Mouse (Mus musculus) splenic B cell, adult 2 months (primary cell): Measurements from ENCODE around the gene Ly6g5b.
A peak's percentile ranks its signal among the peaks of the same experiment; 100 is the strongest.

Experiments used
- DNase-seq: peaks from one replicate; pipeline ENCODE4 v3.0.0-alpha.2; 2011; ENCODE audit warnings: low read depth, low spot score
- H3K27me3 ChIP-seq: 2 replicates; pipeline ENCODE4 v1.6.1; 2012; ENCODE audit warnings: mild to moderate bottlenecking, low read length, moderate library complexity, mixed read lengths; ENCODE audit not compliant: control insufficient read depth, poor library complexity, insufficient read depth, severe bottlenecking
- H3K36me3 ChIP-seq: 2 replicates; pipeline ENCODE4 v1.6.1; 2012; ENCODE audit warnings: mild to moderate bottlenecking, low read length, moderate library complexity, mixed read lengths; ENCODE audit not compliant: control insufficient read depth, poor library complexity, insufficient read depth, severe bottlenecking

The Ly6g5b gene

GRCm38 (mm10) chr17:35115046-35116019, at the start of gene Ly6g5b:
Gene Ly6g5b, minus strand, starts transcription at chr17:35115428.
- Histone ChIP-seq H3K27me3 (no peaks in the 10 kb centered on the region), H3K36me3 (peaks cover 2% of the 10 kb centered on the region; the same call in 1 of the 2 replicates)
- DNase-seq: peak; percentile 62

DNA sequence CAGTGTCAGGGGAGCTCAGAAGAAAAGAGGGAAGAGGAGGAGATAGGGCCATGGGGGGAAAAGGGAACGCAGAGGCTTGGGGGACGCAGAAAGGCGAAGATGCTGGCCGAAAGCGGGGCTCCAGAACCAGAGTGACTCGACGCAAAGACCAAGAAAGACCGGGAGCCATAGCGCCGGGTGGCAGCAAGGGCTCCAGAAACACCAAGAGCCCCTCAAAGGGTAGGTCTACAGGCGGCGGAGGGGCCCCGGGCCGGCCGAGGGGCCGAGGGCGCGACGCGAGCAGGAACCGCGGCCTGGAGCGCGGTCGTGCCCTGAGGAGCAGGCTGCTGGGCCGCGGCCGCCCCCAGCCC, 49.0 kb upstream of the Ly6g5b start:
- Histone ChIP-seq H3K36me3 (peaks cover 15% of the 10 kb centered on the region), H3K27me3 (no peaks in the 10 kb centered on the region)
- no peak for DNase-seq

DNA sequence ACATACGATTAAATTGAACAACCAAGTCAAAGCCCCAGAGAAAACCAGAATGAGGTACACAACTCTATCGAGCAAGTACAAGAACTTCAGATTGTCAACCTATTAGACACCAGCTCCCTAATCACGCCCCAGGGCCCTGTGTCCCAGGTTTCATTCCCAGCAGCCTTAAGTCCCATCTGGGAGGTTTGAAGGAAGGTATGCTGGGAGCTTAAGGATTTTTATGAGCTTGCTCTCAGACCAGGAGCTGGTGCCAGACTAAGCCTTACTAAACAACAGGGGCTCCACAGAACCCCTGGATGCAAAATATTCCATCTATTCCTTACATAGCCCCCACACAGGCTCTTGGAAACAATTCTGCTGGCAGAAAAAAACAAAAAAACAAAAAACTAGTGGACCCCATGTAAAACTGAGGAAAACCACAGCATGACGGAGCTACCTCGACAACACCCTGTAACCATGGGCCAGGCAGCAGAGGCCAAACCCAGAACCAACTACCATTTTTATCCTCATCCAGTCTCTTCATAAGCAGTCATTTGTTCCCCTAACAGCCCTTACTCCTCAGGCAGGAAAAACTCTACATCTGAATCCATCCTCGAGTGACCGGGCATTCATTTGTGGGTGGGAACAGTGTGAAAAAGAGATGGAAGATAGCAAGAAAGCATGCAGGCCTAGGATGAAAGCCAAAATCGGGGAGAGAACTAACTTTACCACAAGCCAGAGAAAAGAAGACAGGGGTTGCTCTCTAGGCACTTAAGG, 48.3 kb upstream of the Ly6g5b start:
- Histone ChIP-seq H3K36me3 (peaks cover 21% of the 10 kb centered on the region), H3K27me3 (no peaks in the 10 kb centered on the region)
- DNase-seq: no peak

DNA sequence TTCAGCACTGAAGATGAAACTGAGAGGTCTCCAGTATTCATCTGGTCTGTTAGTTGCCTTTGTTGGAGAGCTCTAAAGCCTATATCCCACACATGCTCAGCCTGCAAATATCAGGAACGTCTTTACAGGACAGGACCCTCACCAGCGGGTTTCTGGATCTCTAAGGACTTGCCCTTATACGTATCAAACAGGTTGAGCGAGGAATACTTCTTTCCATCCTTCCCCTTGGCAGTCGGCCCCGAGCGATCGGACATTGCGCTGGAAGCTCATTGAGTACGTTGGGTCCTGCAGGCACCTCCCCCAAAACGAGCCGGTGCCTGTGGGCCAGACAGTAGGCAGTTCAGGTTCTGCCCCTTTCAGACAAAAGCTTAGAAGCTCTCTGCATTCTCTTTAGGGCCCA, 47.5 kb upstream of the Ly6g5b start:
- no peak for DNase-seq
- Histone ChIP-seq H3K36me3 (peaks cover 26% of the 10 kb centered on the region), H3K27me3 (no peaks in the 10 kb centered on the region)

DNA sequence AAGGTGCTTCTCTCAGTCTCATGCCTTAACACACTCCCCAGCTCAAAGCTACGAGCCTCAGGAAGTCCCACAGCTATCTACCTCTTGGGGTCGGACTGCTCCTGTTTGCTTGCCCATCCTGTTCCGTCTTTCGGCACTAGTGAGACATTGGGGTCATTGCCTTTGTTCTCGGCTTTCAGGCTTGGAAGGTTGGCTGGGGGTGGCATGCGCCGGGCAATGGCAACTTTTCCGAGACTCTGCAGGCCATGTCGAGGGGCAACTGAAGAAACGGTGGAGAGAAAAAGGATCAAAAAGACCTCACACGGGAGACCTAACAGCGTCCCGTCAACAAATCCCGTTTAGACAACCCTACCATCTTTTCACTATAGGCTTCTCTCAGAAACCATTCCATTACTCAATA, 46.9 kb upstream of the Ly6g5b start:
- no peaks in the 10 kb centered on the region for H3K27me3 ChIP-seq
- H3K36me3 ChIP-seq: peaks cover 31% of the 10 kb centered on the region
- DNase-seq: no peak

DNA sequence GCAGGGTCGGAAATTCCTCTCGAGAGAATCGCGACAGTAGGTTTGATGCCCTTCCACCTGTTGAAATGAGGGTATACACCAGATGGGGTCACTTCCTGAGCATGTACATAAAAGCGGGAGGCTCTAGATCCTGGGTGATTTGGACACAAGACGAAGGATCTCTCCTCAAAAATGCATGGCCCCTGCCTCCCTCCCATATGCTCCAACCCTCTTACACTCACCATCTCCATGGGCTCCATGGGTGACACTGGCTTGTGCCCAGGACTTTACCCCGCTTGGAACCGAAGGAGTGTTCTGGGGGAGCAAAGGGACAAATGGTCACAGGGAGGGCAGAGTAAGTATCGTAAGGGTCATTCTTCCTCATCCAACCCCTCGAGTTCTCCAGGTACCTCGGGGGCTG, 46.2 kb upstream of the Ly6g5b start:
- no peaks in the 10 kb centered on the region for H3K27me3 ChIP-seq
- no peak for DNase-seq
- peaks cover 36% of the 10 kb centered on the region for H3K36me3 ChIP-seq

DNA sequence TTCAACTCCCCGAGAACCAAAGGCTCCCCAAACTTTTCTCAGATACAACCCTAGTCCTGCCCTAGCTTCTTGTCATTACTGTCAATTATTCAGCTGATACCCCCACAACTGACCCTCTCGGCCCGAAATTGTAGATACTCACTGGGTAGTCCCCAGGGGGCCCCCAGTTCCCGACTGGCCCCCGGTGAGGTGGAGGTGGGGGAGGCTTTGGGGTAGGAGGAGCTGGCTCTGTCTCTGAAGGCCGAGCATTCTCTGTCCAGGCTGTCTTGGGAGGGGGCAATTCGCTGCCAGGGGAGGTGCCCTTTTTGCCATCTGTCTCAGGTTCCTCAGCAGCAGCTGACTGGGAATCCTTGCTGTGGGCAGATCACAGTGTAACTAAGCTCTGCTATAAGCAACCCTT, 44.4 kb upstream of the Ly6g5b start:
- H3K36me3 ChIP-seq: peaks cover 41% of the 10 kb centered on the region
- no peaks in the 10 kb centered on the region for H3K27me3 ChIP-seq
- DNase-seq: no peak

- no peaks in the 10 kb centered on the region for H3K27me3 ChIP-seq
- H3K36me3 ChIP-seq: peaks cover 46% of the 10 kb centered on the region
- DNase-seq: no peak
These were observed 43.8 kb upstream of the Ly6g5b start for GRCm38 (mm10) chr17:35158850-35159593.

- no peaks in the 10 kb centered on the region for H3K27me3 ChIP-seq
- H3K36me3 ChIP-seq: peaks cover 51% of the 10 kb centered on the region
- no peak for DNase-seq
These were observed 42.5 kb upstream of the Ly6g5b start for GRCm38 (mm10) chr17:35157661-35158175.

- no peaks in the 10 kb centered on the region for H3K27me3 ChIP-seq
- peaks cover 51% of the 10 kb centered on the region for H3K36me3 ChIP-seq
- DNase-seq: no peak
These were observed 42.0 kb upstream of the Ly6g5b start for GRCm38 (mm10) chr17:35157254-35157653.

DNA sequence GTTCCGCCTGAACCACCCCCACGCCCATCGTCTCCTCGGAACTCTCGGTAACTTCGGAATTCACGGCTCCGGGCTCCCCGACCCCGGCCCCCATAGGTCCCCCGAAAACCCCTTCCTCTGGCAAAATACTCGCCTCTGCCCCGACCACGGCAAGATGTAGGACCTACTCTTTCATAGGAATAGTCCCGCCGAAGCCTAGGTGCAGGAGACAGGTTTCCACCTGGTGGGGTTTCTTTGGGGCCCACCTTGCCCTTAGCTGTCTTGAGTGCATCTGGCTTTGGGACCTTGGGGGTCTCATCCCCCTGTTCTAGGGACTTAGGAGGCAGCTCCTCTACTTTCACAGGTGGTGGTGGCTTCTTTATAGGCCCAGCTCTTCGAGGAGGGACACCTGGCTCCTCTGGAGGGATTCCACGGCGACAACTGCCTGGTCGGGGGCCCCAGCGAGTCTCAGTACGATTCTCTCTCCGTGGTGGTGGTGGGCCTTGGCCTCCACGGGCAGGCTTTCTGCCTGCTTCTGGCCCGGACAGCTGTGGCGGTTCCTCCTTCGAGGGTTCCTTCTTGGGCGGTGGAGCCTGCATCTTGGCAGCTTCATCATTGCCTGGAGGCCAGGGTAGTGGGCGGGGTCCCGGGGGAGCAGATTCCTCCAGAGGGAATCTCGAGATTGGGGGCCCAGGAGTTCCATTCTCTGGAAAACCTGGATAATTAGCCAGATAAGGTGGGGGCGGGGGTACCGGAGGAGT, 41.4 kb upstream of the Ly6g5b start:
- peaks cover 53% of the 10 kb centered on the region for H3K36me3 ChIP-seq
- DNase-seq: no peak
- H3K27me3 ChIP-seq: no peaks in the 10 kb centered on the region

DNA sequence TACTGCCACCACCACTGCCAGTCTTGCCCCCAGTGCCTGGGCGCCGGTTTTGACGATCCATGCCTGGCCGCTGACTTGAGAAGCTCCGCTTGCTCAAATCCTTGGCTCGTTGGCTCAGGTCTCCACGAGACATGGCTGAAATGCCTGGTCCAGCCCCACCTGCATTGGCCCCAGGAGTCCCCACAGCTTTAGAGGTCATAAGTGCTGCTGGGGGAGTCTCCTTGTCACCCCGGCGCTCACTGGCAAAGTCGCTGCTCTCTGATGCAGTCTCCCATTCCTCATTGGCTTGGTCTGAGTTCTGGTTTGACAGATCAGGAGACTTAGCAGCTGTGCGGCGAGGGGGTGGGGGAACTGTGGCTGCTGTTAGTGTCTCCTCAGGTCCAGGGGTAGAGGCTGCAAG, 40.2 kb upstream of the Ly6g5b start:
- no peaks in the 10 kb centered on the region for H3K27me3 ChIP-seq
- H3K36me3 ChIP-seq: peaks cover 53% of the 10 kb centered on the region
- DNase-seq: no peak

- no peak for DNase-seq
- H3K36me3 ChIP-seq: peaks cover 49% of the 10 kb centered on the region
- no peaks in the 10 kb centered on the region for H3K27me3 ChIP-seq
These were observed 39.4 kb upstream of the Ly6g5b start for GRCm38 (mm10) chr17:35154616-35155015.

DNA sequence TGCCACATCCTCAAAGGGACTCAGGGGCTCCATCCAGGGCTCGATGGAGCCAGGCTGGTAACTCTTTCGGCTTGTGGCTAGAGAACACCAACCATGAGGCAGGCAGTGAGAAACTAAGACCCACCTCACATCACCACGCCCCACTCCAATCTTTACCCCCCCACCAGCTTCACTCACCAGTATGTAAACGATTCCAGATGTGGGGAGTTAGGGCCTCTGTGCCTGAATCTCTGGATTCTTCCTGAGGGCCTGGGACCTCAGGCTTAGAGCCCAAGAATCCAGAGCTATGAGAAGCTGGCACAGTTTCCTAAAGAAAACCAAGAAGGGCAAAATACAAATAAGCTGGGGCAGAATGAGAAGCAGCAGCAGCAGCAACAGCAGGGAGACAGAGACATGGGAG, 38.7 kb upstream of the Ly6g5b start:
- DNase-seq: no peak
- no peaks in the 10 kb centered on the region for H3K27me3 ChIP-seq
- peaks cover 51% of the 10 kb centered on the region for H3K36me3 ChIP-seq
